Mouse (Mus musculus) heart, adult 2 months (tissue): Measurements from ENCODE around the gene Glrx2.

Experiments used
- CTCF ChIP-seq: fragments of 200-600 bp; IDR thresholded peaks from 2 replicates; pipeline ENCODE4 v1.8.1; 2022; ENCODE audit warnings: antibody characterized with exemption, mild to moderate bottlenecking, moderate library complexity
- EP300 ChIP-seq: fragments of 200-500 bp; IDR thresholded peaks from 2 replicates; pipeline ENCODE4 v1.6.1; 2011; ENCODE audit warnings: low read depth, low read length, control low read depth; ENCODE audit not compliant: insufficient read depth
- POLR2A ChIP-seq: fragments of 200-500 bp; IDR thresholded peaks from 2 replicates; pipeline ENCODE4 v1.6.1; 2011; ENCODE audit warnings: mild to moderate bottlenecking, low read depth, low read length, control low read depth; ENCODE audit not compliant: insufficient read depth

- TF ChIP-seq CTCF: no peak
- no peak for TF ChIP-seq EP300
- TF ChIP-seq POLR2A: no peak
Observed at GRCm38 (mm10) chr1:143733914-143734410, 17.8 kb downstream of the Glrx2 start.
